Mouse (Mus musculus): Measurements from ENCODE around the gene Capn10. TPM values are rescaled to one million over a fixed set of nuclear protein-coding genes. Genes with fewer than 3 reads are reported as not detected.

The Capn10 gene
- 32.3 and 35.2 TPM in 2 replicates for polyA plus RNA-seq (2015; fragmentation: Nextera tagmentation; extraction: Ambion mirVana)

DNA sequence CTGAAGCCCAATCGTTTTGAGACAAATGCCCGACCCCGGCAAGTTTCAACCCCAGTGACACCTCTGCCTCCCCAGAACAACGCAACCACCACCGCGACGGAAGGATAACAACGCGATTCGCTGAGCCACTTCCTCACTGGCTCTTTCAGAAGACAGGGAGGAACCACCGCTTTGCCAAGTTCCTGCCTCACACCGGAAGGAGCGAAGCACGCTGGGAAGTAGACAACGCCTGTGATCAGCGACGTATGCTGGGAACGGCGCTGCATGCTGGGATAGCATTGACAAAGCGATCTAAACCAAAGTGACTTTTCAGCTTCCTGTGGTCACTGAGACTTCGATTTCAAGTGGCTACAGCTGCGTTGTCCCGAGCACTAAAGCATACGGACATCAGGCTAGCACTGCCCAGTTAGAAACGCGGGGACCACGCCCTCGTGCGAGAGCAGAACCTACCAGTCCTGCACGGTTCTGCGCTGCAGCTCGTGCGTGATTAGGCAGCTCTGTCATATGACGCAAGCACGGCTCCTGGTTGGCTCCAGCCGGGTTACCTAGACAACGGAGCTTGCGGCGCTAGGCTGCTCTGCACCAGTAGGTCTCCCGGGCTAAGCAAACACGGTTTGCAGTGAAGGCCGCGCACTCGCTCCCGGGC, at the start of gene Capn10:
Capn10 (plus strand) TSS at position 195 of the 646 bp plus-strand sequence.
- Histone ChIP-seq H3K36me3 (peaks cover 18% of the 10 kb centered on the region), H3K4me2 (replicated peaks) (peak within 1 kb of the TSS; percentile 75), H3K9me3 (no peaks in the 10 kb centered on the region), H3K4me1 (peaks cover 21% of the 10 kb centered on the region), H3K9ac (peak within 1 kb of the TSS; percentile 85), H3K27me3 (no peaks in the 10 kb centered on the region), H3K27ac (peak within 1 kb of the TSS; percentile 96), H3K4me3 (peak within 1 kb of the TSS; percentile 78)
- ATAC-seq (ENCODE audit: low FRiP score, low read depth), result peak; percentile 99
- WGBS, result under 1% methylated on average over 45 of the region's 45 CpGs

DNA sequence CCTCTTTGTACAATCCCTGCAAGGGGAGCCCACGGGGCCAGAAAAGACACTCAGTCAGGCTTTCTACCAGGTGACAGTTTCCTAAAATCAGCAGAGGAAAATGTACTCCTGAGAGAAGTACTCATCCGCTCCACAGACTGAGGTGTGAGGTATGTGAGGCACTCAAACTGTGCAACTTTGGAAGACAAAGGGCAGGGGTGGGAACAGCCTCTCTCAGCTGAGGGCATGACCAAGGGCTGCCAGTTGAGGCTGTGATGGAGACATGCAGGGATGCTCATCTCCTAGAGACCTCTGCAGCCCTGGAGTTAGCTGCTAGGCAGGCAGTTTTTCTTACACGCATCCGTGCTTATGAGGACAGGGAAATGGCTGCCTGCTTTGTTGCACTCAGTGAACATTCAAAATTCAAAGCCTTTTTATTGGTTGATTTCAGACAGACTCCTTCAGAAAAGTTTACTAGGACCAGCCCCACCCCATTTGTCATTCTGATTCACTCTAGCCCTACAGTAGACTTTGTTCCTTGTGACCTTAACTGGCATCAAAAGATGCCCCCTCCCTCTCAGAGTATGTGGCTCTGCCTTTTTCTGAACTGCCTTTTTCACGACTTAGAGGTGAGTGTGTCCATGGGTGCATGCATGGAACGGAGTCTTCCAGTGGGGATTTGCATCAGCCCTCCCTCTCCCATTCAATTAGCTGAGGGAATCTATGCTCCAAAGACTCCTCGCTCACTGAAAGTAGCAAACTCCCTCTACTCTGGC, 45.1 kb upstream of the Capn10 start:
- no peak overlapping the region for H3K4me3 ChIP-seq
- no peaks in the 10 kb centered on the region for H3K4me1 ChIP-seq
- ATAC-seq (ENCODE audit: low FRiP score, low read depth), result no peak
- no peak overlapping the region for H3K27ac ChIP-seq
- H3K27me3 ChIP-seq, result no peaks in the 10 kb centered on the region
- 71% methylated on average over 7 of the region's 7 CpGs for WGBS
- H3K4me2 ChIP-seq (replicated peaks), result no peak overlapping the region
- no peaks in the 10 kb centered on the region for H3K36me3 ChIP-seq
- no peaks in the 10 kb centered on the region for H3K9me3 ChIP-seq
- H3K9ac ChIP-seq, result no peak overlapping the region

DNA sequence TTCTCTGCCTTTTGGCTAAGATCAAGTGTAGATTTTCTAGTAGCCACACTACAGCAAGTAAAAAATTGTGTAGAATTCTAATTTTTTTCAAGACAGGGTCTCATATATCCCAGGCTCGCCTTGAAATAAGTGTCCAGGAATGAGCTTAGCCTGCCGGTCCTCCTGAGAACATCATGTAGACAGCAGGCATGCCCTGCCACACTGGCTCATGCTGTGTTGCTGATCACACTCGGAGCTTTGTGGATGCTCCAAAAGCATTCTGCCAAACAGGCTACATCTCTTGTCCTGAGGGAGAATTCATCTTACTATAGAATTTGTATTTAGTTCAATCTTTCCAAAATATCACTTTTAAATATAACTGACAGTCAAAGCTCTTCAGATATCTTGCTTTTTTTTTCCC, 41.4 kb upstream of the Capn10 start:
- no peaks in the 10 kb centered on the region for H3K9me3 ChIP-seq
- WGBS, result 64% methylated on average over 3 of the region's 3 CpGs
- no peak overlapping the region for H3K4me2 ChIP-seq (replicated peaks)
- H3K27me3 ChIP-seq, result 0 out of 2 replicates have a peak, but pooled peaks cover 5% of the 10 kb centered on the region
- no peak for ATAC-seq (ENCODE audit: low FRiP score, low read depth)
- no peaks in the 10 kb centered on the region for H3K4me1 ChIP-seq
- no peak overlapping the region for H3K4me3 ChIP-seq
- H3K36me3 ChIP-seq, result no peaks in the 10 kb centered on the region
- H3K27ac ChIP-seq, result no peak overlapping the region
- no peak overlapping the region for H3K9ac ChIP-seq

DNA sequence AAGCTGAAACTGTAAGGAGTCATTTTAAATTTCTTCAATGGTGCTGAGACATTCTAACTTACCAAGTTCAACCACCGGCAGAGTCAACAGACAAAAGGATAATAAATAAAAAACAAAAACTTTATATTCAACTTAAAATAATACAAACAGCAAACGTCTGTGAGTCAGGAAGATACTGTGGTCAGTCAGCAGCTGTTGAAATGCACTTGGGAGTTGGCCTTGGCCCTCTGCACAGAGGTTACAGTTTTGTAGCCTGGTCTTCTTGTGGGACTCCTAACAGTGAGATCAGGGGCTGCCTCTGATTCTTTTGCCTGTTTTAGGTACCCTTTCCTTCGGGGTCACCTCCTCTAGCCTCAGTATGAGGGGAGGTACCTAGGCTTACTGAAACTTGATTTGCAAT, 40.3 kb upstream of the Capn10 start:
- no peak overlapping the region for H3K4me2 ChIP-seq (replicated peaks)
- H3K4me1 ChIP-seq, result no peaks in the 10 kb centered on the region
- no peak overlapping the region for H3K4me3 ChIP-seq
- no peak overlapping the region for H3K27ac ChIP-seq
- no peak for ATAC-seq (ENCODE audit: low FRiP score, low read depth)
- no peaks in the 10 kb centered on the region for H3K36me3 ChIP-seq
- H3K9ac ChIP-seq, result no peak overlapping the region
- WGBS, result 66% methylated on average over 3 of the region's 3 CpGs
- H3K27me3 ChIP-seq, result 0 out of 2 replicates have a peak, but pooled peaks cover 7% of the 10 kb centered on the region
- H3K9me3 ChIP-seq, result no peaks in the 10 kb centered on the region

DNA sequence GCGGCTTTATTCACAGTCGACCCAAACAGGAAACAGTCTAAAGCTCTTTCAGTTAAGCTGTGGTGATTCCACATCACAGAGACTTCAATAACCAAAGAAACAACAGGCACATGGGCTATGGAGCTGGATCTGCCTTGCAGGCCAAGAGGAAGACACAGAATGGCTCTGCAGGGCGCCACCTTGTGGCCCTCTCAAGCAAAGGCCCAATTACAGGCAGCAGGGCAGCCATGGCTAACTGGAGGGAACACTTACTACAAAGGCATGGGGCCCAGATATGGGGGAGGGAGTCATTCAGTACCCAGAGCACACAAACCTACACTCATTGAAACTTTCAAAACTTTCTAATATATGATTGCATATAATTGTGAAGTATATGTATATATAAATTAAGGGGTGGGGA, 39.1 kb upstream of the Capn10 start:
- ATAC-seq (ENCODE audit: low FRiP score, low read depth), result peak; percentile 72
- H3K4me2 ChIP-seq (replicated peaks), result no peak overlapping the region
- H3K4me3 ChIP-seq, result no peak overlapping the region
- WGBS, result 16% methylated on average over 3 of the region's 3 CpGs
- no peak overlapping the region for H3K27ac ChIP-seq
- no peaks in the 10 kb centered on the region for H3K4me1 ChIP-seq
- H3K9me3 ChIP-seq, result no peaks in the 10 kb centered on the region
- no peaks in the 10 kb centered on the region for H3K36me3 ChIP-seq
- H3K9ac ChIP-seq, result no peak overlapping the region
- peaks cover 15% of the 10 kb centered on the region for H3K27me3 ChIP-seq

DNA sequence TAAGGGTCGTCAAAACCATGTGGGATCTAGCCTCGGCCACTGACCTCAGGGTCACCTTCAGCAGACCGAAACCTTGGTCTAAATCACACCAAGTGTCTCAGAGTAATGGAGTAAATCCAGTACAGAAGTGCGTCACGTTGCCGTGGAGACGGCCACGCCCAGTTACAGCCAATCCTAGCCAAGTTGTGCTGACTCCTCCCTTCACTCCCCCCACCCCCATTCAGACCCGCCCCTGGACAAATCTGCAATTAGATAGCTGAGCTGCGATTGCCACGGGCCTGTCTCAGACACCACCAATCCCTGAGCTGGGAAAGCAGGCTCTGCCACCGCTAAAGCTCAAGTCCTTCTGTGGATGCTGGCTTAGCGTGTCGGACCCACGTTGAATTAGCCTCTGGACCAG, 31.4 kb upstream of the Capn10 start, which contains the start of gene Ankmy1:
Ankmy1 (minus strand) TSS at position 121 of the 400 bp plus-strand sequence.
- WGBS, result 2% methylated on average over 15 of the region's 15 CpGs
- Histone ChIP-seq H3K4me2 (replicated peaks) (peak within 1 kb of the TSS; percentile 59), H3K4me3 (peak within 1 kb of the TSS; percentile 27; the same call in 1 of the 2 replicates), H3K27me3 (peaks cover 11% of the 10 kb centered on the region), H3K4me1 (peaks cover 19% of the 10 kb centered on the region), H3K27ac (no peak within 1 kb of the TSS), H3K36me3 (no peaks in the 10 kb centered on the region), H3K9me3 (no peaks in the 10 kb centered on the region), H3K9ac (peak within 1 kb of the TSS; percentile 31; the same call in 1 of the 2 replicates)
- peak; percentile 37 for ATAC-seq (ENCODE audit: low FRiP score, low read depth)

DNA sequence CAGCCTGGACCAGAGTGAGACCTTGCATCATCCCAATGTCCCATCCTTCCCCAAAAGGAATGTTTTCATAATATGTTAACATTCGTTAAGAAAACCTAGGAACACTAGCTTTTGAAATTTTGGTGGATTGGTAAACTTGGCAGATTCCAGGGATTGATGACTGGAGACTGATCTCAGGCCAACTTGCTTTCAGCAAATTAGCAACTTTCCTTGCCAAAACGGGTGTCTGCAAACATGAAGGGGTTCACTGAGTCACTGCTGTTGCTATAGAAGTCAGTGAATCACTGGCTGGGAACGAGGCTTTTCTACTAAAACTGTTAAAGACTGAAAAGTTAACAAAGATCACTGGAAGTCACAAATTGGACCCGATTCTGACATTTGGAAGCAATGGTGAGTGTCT, 30.5 kb upstream of the Capn10 start:
- ATAC-seq (ENCODE audit: low FRiP score, low read depth), result no peak
- Histone ChIP-seq H3K27ac (no peak overlapping the region), H3K9ac (no peak overlapping the region), H3K27me3 (peaks cover 8% of the 10 kb centered on the region), H3K36me3 (no peaks in the 10 kb centered on the region), H3K4me1 (peaks cover 23% of the 10 kb centered on the region), H3K4me3 (no peak overlapping the region), H3K4me2 (replicated peaks) (no peak overlapping the region), H3K9me3 (no peaks in the 10 kb centered on the region)
- whole genome bisulfite sequencing, result 74% methylated on average over 4 of the region's 4 CpGs

DNA sequence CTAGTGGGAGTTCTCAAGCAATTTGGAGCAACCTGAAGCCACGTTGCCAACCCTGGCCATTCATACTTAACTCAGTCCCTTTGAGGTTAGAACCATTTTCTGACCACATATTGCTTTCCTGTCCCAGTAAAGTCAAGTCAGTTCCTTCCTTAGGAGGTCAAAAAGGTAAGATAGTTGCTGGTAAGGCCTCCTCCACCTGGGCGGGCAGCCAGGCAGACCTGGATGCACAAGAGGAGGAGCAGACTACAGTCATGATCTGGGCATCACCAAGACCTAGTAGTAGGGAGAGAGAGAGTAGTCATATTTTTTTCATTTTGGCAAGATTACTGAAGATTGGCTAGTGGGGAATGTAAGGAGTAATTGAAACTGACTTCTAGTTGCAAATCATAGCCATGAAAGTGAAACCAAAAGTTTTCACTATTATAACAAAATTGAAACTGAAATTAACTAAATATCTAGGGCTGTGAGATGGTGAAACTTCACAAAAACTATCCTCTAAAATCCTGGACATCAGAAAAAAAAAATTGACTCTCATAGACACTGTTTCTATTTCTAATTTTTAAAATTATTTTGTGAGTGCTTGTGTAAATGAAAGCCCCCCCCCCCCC, 28.4 kb upstream of the Capn10 start:
- Histone ChIP-seq H3K27me3 (0 out of 2 replicates have a peak, but pooled peaks cover 2% of the 10 kb centered on the region), H3K9me3 (no peaks in the 10 kb centered on the region), H3K9ac (no peak overlapping the region), H3K4me3 (no peak overlapping the region), H3K4me2 (replicated peaks) (no peak overlapping the region), H3K4me1 (peaks cover 39% of the 10 kb centered on the region), H3K27ac (no peak overlapping the region), H3K36me3 (no peaks in the 10 kb centered on the region)
- ATAC-seq (ENCODE audit: low FRiP score, low read depth), result no peak
- WGBS, result 91% methylated on average over 2 of the region's 2 CpGs

DNA sequence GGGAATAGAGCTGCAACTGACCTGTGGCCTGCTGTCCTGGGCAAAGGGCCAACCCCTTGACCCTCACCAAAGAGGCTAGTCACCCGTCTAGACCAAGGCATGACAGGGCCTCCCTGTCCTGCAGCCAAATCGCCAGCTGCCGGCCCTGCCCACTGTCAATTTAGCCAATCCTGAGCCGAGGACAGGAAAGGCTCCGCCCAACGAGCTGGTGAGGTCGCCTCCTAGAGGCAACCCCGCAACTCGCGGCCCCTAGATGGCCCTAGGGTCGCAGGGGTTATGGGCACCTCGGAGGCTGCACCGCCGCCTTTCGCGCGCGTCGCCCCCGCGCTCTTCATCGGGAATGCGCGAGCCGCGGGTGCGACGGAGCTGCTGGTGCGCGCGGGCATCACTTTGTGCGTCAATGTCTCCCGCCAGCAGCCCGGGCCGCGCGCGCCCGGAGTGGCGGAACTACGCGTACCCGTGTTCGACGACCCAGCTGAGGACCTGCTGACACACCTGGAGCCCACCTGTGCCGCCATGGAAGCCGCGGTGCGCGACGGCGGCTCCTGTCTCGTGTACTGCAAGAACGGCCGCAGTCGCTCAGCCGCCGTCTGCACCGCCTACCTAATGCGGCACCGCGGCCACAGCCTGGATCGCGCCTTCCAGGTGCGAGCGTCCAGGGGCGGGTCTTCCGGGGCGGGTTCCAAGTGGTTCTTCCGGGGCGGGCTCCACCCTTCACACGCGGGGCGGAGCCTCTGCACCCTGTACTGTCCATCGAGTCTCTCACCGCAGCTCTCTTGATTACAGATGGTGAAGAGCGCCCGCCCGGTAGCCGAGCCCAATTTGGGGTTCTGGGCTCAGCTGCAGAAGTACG, 27.2 kb upstream of the Capn10 start, which contains the start of gene Dusp28:
Dusp28 (plus strand) TSS at position 203 of the 853 bp plus-strand sequence.
- Histone ChIP-seq H3K4me1 (peaks cover 47% of the 10 kb centered on the region), H3K4me3 (peak within 1 kb of the TSS; percentile 69), H3K27me3 (0 out of 2 replicates have a peak, but pooled peaks cover 2% of the 10 kb centered on the region), H3K36me3 (no peaks in the 10 kb centered on the region), H3K27ac (peak within 1 kb of the TSS; percentile 90), H3K9me3 (no peaks in the 10 kb centered on the region), H3K4me2 (replicated peaks) (peak within 1 kb of the TSS; percentile 80), H3K9ac (peak within 1 kb of the TSS; percentile 79)
- peak; percentile 89 for ATAC-seq (ENCODE audit: low FRiP score, low read depth)
- under 1% methylated on average over 81 of the region's 81 CpGs for WGBS

DNA sequence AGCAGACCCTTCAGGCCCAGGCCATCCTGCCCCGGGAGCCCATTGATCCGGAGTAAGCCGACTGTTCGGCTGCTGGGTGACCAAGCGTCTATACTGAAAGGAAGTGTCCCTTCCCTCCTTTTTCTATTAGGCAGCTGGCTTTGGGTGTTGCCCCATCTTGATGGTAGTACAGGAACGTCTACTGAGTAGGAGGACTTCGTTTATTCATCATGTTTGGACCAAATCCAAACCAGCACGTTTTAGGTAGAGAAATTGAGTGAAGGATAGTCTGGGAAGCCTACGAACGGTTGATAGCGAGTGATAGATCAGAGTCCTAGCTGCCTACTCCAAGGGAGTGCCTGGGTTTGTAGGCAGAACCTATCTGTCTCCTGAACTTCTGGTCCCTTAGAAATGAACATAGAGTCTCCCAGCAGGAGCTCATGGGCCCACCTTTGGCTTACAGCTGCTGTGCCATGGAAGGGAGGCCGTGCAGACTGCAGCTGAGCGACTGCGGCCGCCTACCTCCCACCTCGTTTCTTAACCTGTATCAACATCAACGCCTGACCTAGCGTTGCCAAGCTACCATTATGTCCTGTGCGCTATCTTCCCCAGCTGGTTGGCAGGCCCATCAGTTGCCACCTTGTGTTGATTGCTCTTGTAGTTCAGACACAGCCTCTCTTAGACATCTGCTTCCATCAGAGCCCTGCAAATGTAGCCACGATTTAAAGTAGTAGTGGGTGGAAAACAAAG, 26.4 kb upstream of the Capn10 start:
- Histone ChIP-seq H3K4me1 (peaks cover 51% of the 10 kb centered on the region), H3K9me3 (no peaks in the 10 kb centered on the region), H3K9ac (peak overlapping the region; percentile 79), H3K4me3 (peak overlapping the region; percentile 69), H3K27me3 (0 out of 2 replicates have a peak, but pooled peaks cover 2% of the 10 kb centered on the region), H3K36me3 (no peaks in the 10 kb centered on the region), H3K4me2 (replicated peaks) (peak overlapping the region; percentile 80), H3K27ac (peak overlapping the region; percentile 90)
- WGBS, result 48% methylated on average over 20 of the region's 20 CpGs
- no peak for ATAC-seq (ENCODE audit: low FRiP score, low read depth)

DNA sequence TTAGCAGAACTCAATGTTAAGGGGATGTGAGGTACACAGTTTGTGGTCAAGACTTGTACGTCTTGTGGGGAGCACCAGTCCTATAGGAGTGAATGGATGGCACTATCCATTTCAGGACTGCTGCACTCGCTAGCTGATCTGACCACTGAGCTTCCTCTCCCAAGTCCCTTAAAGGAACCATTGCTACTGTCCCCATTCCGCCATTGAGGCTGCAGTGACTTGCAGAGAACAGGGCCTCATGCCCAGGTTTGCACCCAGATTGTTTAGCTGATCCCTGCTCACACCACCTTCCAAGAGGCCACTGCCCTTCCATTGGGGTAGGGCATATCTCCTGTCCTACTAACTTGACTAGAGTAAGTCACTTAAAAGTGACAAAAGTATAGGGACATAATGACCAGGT, 25.5 kb upstream of the Capn10 start:
- no peaks in the 10 kb centered on the region for H3K9me3 ChIP-seq
- 92% methylated on average over 3 of the region's 3 CpGs for WGBS
- H3K36me3 ChIP-seq, result no peaks in the 10 kb centered on the region
- H3K27me3 ChIP-seq, result 0 out of 2 replicates have a peak, but pooled peaks cover 2% of the 10 kb centered on the region
- no peak overlapping the region for H3K4me3 ChIP-seq
- H3K4me1 ChIP-seq, result peaks cover 47% of the 10 kb centered on the region
- H3K4me2 ChIP-seq (replicated peaks), result 0 out of 2 replicates have a peak overlapping the region, but pooled peaks have one; percentile 3
- H3K9ac ChIP-seq, result no peak overlapping the region
- ATAC-seq (ENCODE audit: low FRiP score, low read depth), result no peak
- H3K27ac ChIP-seq, result no peak overlapping the region
